Mouse (Mus musculus) lung, postnatal 0 days (tissue): ENCODE measurements at regions not wholly inside any gene's neighbourhood (a gene's known extent, or its start where the extent isn't known, plus 50 kb on each side); places are given as distances from the start of the nearest gene placed in this dataset.

Source experiments
- CTCF ChIP-seq: IDR thresholded peaks from 2 replicates; pipeline ENCODE4 v1.5.1; 2016; ENCODE audit warnings: antibody characterized with exemption, mild to moderate bottlenecking
- EP300 ChIP-seq: IDR thresholded peaks from 2 replicates; pipeline ENCODE4 v1.6.1; 2016; ENCODE audit warnings: antibody characterized with exemption, mild to moderate bottlenecking, control low read depth

GRCm38 (mm10) chr14:45773326-45773725 lies 115.4 kb upstream of the Ddhd1 start:
- no peak for TF ChIP-seq CTCF
- TF ChIP-seq EP300: no peak
